Mouse (Mus musculus) olfactory bulb, adult 2 months (tissue): ENCODE measurements around the gene Rnf223. TPM values are rescaled to one million over a fixed set of nuclear protein-coding genes. Genes with fewer than 3 reads are reported as not detected.

Experiments used
- H3K27ac ChIP-seq: fragments of 200-500 bp; 2 replicates; pipeline ENCODE4 v1.5.1; 2012; ENCODE audit warnings: low read depth, low read length; ENCODE audit not compliant: insufficient read depth
- H3K4me1 ChIP-seq: fragments of 200-500 bp; 2 replicates; pipeline ENCODE4 v1.6.1; 2012; ENCODE audit warnings: low read length; ENCODE audit not compliant: control insufficient read depth, insufficient read depth
- H3K4me3 ChIP-seq: fragments of 200-500 bp; 2 replicates; pipeline ENCODE4 v1.5.1; 2012; ENCODE audit warnings: mild to moderate bottlenecking, low read depth, low read length, moderate library complexity; ENCODE audit not compliant: insufficient read depth
- CTCF ChIP-seq: fragments of 200-500 bp; IDR thresholded peaks from 2 replicates; pipeline ENCODE4 v1.5.1; 2012; ENCODE audit warnings: low read depth, mild to moderate bottlenecking, low read length, moderate library complexity; ENCODE audit not compliant: insufficient read depth
- POLR2A ChIP-seq: fragments of 200-500 bp; IDR thresholded peaks from 2 replicates; pipeline ENCODE4 v1.6.1; 2012; ENCODE audit warnings: mild to moderate bottlenecking, low read depth, low read length, moderate library complexity; ENCODE audit not compliant: insufficient read depth
- WGBS: fragments of 180-500 bp; shearing (Covaris S2); methylation state at CpG from one replicate; pipeline ENCODE4 v1.1.7; 2018; 5-methylcytosine and 5-hydroxymethylcytosine counted together
- polyA plus RNA-seq: library from polyadenylated mRNA; stranded (reverse); fragments of >200 nt; gene quantifications from 2 replicates; pipeline ENCODE4 v1.2.4, GENCODE M21; 2012; ENCODE audit warnings: low replicate concordance; ENCODE audit not compliant: missing spikeins, insufficient read depth, insufficient read length

Gene Rnf223
- polyA plus RNA-seq, 1 experiment = not detected

DNA sequence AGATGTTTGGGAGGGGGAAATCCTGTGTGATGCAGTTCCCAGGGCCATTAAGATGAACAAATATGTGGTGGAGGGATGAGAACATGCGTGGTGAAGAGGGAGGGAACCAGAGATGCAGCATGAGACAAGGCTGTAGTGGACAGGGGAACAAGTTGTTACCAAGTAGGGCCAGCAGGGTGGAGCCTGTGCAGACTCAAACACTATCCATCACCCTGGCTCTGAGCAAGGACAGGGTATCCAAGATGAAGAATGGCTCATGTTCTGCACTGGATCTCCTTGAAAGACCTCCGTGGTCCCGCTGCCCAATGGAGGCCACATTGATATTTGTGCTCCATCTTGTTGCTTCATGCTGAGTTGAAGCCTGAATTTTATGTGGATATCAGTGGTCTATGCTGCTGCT lies 24.5 kb downstream of the Rnf223 start:
- WGBS = 92% methylated on average over 3 of the region's 3 CpGs
- Histone ChIP-seq H3K4me1 (no peaks in the 10 kb centered on the region), H3K27ac (no peak overlapping the region), H3K4me3 (no peak overlapping the region)
- TF ChIP-seq POLR2A (no peak), CTCF (no peak)

DNA sequence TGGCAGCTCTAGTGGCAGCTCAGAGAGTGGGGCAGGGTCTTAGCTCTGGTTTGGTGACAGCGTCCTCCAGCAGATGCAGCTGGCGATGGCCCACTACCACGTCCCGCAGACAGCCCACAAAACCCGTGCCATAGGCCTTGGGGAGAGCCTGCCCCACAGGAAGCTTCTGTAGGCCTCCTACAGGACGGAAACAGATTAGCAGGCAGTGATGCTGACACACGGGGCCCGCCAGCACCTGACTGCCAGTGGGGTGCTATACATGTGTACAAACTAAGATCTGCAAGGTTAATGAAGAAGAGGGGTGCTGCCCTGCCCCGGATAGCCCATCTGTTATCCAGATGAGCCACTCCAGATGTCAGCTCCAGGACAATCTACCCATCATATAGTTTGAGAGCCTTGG lies 36.2 kb downstream of the Rnf223 start:
- TF ChIP-seq POLR2A (no peak), CTCF (no peak)
- H3K4me3 ChIP-seq = no peak overlapping the region
- no peaks in the 10 kb centered on the region for H3K4me1 ChIP-seq
- H3K27ac ChIP-seq = no peak overlapping the region
- 85% methylated on average over 9 of the region's 9 CpGs for WGBS

DNA sequence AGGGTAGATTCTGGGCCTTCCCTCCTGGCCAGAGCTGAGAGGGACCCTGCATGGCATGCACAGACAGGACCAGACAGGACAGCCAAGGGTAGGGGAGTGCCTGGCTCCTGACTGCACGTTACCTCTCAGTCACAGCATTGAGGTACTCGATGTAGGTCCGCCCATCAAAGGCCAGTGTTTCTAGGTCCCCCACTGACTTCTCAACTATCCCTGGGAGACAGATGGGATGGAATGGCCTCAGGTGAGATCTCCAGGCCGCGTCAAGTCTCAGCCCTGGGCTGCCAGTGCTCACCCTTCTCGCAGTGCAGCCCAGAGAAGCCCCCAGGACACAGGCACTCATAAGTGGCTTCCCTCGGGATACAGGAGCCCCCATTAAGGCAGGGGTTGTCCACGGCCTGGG lies 38.3 kb downstream of the Rnf223 start:
- Histone ChIP-seq H3K27ac (no peak overlapping the region), H3K4me3 (no peak overlapping the region), H3K4me1 (no peaks in the 10 kb centered on the region)
- no peak for TF ChIP-seq CTCF
- TF ChIP-seq POLR2A = no peak
- 91% methylated on average over 8 of the region's 8 CpGs for WGBS

DNA sequence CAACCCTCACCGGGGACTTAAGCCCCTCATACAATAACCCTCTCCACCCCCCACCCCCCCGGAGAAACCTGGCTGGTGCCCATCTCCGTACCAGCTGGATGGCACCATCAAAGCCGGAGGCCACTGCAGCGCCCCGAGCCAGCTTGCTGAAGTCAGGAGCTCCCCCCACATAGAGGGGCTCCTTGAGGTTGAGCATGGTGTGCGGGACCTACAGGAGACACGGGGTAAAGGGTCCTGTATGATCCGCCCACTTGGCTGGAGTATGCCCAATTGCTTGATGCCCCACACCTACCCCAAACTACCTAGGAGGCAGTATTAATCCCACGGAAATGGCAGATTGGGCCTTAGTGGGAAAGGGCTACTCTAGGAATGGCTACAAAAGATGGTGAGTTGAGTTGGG lies 38.8 kb downstream of the Rnf223 start:
- WGBS = 93% methylated on average over 10 of the region's 10 CpGs
- TF ChIP-seq POLR2A (no peak), CTCF (no peak)
- Histone ChIP-seq H3K4me3 (no peak overlapping the region), H3K27ac (no peak overlapping the region), H3K4me1 (no peaks in the 10 kb centered on the region)

DNA sequence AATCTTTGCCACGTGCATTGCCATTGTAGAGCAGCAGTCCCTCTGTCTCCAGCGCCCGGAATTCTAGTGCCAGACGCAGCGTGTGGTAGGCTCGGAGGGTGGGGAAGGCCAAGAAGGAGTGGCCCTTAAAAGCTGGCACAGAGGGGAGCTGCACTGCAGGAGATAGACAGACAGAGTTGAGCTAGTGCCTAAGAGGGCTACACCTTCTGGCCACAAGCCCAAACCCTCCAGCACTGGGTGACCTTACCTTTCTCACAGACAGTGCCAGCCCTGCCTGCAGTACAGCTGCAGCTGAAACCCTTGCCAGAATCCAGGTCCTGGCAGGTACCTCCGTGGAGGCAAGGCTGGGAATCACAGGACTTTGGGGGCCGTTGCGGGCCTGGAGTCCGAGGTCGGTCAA lies 41.5 kb downstream of the Rnf223 start:
- TF ChIP-seq CTCF (no peak), POLR2A (no peak)
- Histone ChIP-seq H3K4me3 (no peak overlapping the region), H3K4me1 (no peaks in the 10 kb centered on the region), H3K27ac (no peak overlapping the region)
- WGBS = 89% methylated on average over 11 of the region's 11 CpGs

DNA sequence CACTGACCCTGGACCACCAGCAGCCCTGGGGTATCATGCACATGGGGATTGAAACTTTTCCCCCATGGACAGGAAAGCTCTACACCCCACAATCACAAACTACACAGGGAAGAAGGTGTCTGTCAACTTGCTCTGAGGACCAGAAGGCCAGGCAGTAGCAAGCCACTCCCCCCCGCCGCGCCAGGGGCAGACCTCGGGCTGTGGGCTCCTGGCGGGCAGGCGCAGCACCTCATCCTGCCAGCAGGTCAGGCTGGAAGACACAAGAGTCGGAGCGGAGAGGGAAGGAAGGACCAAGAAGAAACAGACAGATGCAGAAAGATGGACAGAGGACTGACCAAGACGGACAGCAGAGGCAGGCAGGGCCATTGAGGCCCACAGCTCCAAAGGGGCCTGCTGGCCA lies 47.3 kb downstream of the Rnf223 start:
- TF ChIP-seq POLR2A (no peak), CTCF (no peak)
- peaks cover 7% of the 10 kb centered on the region; the same call in 1 of the 2 replicates for H3K4me1 ChIP-seq
- H3K4me3 ChIP-seq = no peak overlapping the region
- 90% methylated on average over 9 of the region's 9 CpGs for WGBS
- H3K27ac ChIP-seq = no peak overlapping the region

Other genes starting within 250 kb of the Rnf223 start
- not detected in 2 replicates for gene Pusl1, start 238.7 kb upstream of the Rnf223 start, polyA plus RNA-seq
- gene Acap3, start 238.7 kb upstream of the Rnf223 start, polyA plus RNA-seq = not detected in 2 replicates
- gene Ube2j2, start 186.7 kb upstream of the Rnf223 start, polyA plus RNA-seq = not detected in 2 replicates
- gene C1qtnf12, start 168.2 kb upstream of the Rnf223 start, polyA plus RNA-seq = not detected in 2 replicates
- not detected in 2 replicates for gene B3galt6, start 137.9 kb upstream of the Rnf223 start, polyA plus RNA-seq
- gene Sdf4, start 137.6 kb upstream of the Rnf223 start, polyA plus RNA-seq = 218 TPM in 1 of 2 replicates, not detected in the other
- not detected in 2 replicates for gene Tnfrsf4, start 116.7 kb upstream of the Rnf223 start, polyA plus RNA-seq
- not detected in 2 replicates for gene Tnfrsf18, start 104.3 kb upstream of the Rnf223 start, polyA plus RNA-seq
- gene Ttll10, start 71.1 kb upstream of the Rnf223 start, polyA plus RNA-seq = not detected in 2 replicates
- not detected in 2 replicates for gene 9430015G10Rik, start 20.5 kb upstream of the Rnf223 start, polyA plus RNA-seq
- not detected in 2 replicates for gene Agrn, start 67.0 kb downstream of the Rnf223 start, polyA plus RNA-seq
- not detected in 2 replicates for gene Isg15, start 70.3 kb downstream of the Rnf223 start, polyA plus RNA-seq
- not detected in 2 replicates for gene AW011738, start 72.8 kb downstream of the Rnf223 start, polyA plus RNA-seq
- not detected in 2 replicates for gene Perm1, start 85.4 kb downstream of the Rnf223 start, polyA plus RNA-seq
- 117 TPM in 1 of 2 replicates, not detected in the other for gene Plekhn1, start 104.3 kb downstream of the Rnf223 start, polyA plus RNA-seq
- gene Noc2l, start 105.5 kb downstream of the Rnf223 start, polyA plus RNA-seq = not detected in 2 replicates
- gene Samd11, start 125.1 kb downstream of the Rnf223 start, polyA plus RNA-seq = not detected in 2 replicates
- gene Vmn2r-ps159, start 200.6 kb downstream of the Rnf223 start, polyA plus RNA-seq = not detected in 2 replicates